Mouse (Mus musculus) G1E (cell line): ENCODE data around the gene Creg2. TPM values are rescaled to one million over a fixed set of nuclear protein-coding genes. Genes with fewer than 3 reads are reported as not detected.

Experiments
- ATAC-seq: 2 replicates; pipeline ENCODE4 v1.8.0; 2016; ENCODE audit warnings: mild to moderate bottlenecking; ENCODE audit not compliant: insufficient number of reproducible peaks, poor library complexity, low FRiP score, severe bottlenecking; ENCODE audit errors: extremely low read depth
- DNase-seq: peaks from one replicate; pipeline ENCODE4 v3.0.0; 2012; ENCODE audit warnings: low spot score
- H3K27me3 ChIP-seq: 2 replicates; pipeline ENCODE4 v1.6.1; 2012; ENCODE audit warnings: mild to moderate bottlenecking, low read length, inconsistent platforms; ENCODE audit not compliant: insufficient read depth
- H3K36me3 ChIP-seq: replicated peaks from 2 replicates; pipeline ENCODE3; 2012; ENCODE audit warnings: mild to moderate bottlenecking, inconsistent platforms
- H3K4me1 ChIP-seq: 2 replicates; pipeline ENCODE4 v1.6.1; 2012; ENCODE audit warnings: low read depth, low read length, inconsistent platforms, mixed read lengths; ENCODE audit not compliant: insufficient read depth
- H3K4me3 ChIP-seq: 2 replicates; pipeline ENCODE4 v1.5.1; 2012; ENCODE audit warnings: low read depth, mild to moderate bottlenecking, inconsistent platforms, low read length, moderate library complexity, mixed read lengths
- H3K9me3 ChIP-seq: replicated peaks from 2 replicates; pipeline ENCODE4 v1.6.1; 2012; ENCODE audit warnings: inconsistent platforms
- CTCF ChIP-seq: IDR thresholded peaks from 2 replicates; pipeline ENCODE4 v1.5.1; 2012; ENCODE audit warnings: low read depth, low read length, inconsistent platforms, mixed read lengths
- GATA1 ChIP-seq: IDR thresholded peaks from 2 replicates; pipeline ENCODE4 v1.6.1; 2012; ENCODE audit warnings: borderline replicate concordance, low read length, inconsistent platforms, mixed read lengths
- GATA2 ChIP-seq: IDR thresholded peaks from 2 replicates; pipeline ENCODE4 v1.6.1; 2012; ENCODE audit warnings: low read depth, low read length, inconsistent platforms, borderline replicate concordance
- POLR2AphosphoS5 ChIP-seq: IDR thresholded peaks from 2 replicates; pipeline ENCODE4 v1.6.1; 2012; ENCODE audit warnings: low read depth, low read length, inconsistent platforms; ENCODE audit not compliant: insufficient replicate concordance
- TAL1 ChIP-seq: conservative IDR thresholded peaks from 2 replicates; pipeline ENCODE4 v1.6.1; 2012; ENCODE audit warnings: low read depth, low read length, inconsistent platforms, mixed read lengths
- polyA plus RNA-seq: library from polyadenylated mRNA; stranded (reverse); fragments of >175 nt; gene quantifications from 2 replicates; pipeline ENCODE4 v1.2.3, GENCODE M21; 2012
- total RNA-seq, 2 experiments: library from RNA; stranded (forward) in 1 of 2; stranded (reverse) in 1 of 2; fragments of 200-1000 nt in 1 of 2; fragments of >200 nt in 1 of 2; fragmentation: Nextera tagmentation in 1 of 2; gene quantifications; 2 replicates each; pipeline ENCODE4 v1.2.3; 2014 to 2017

Gene Creg2
- total RNA-seq (2014; fragmentation: Nextera tagmentation) (not detected in 2 replicates), total RNA-seq (2017) (0.05 and 0.06 TPM in 2 replicates), polyA plus RNA-seq (not detected in 2 replicates)

GRCm38 (mm10) chr1:39651241-39651548 is at the start of gene Creg2:
TSS of gene Creg2 (minus strand) at chr1:39651474.
- H3K27me3 ChIP-seq = peaks cover 17% of the 10 kb centered on the region
- no peak for TF ChIP-seq GATA1
- no peak within 1 kb of the TSS; the same call in 1 of the 2 replicates for H3K4me3 ChIP-seq
- peaks cover 4% of the 10 kb centered on the region; the same call in 1 of the 2 replicates for H3K4me1 ChIP-seq
- no peaks in the 10 kb centered on the region for H3K36me3 ChIP-seq
- ATAC-seq (no peak), DNase-seq (no peak)
- H3K9me3 ChIP-seq = no peaks in the 10 kb centered on the region

GRCm38 (mm10) chr1:39700599-39701273 is 49.5 kb upstream of the Creg2 start:
- Histone ChIP-seq H3K9me3 (no peaks in the 10 kb centered on the region), H3K36me3 (no peaks in the 10 kb centered on the region), H3K4me1 (no peaks in the 10 kb centered on the region), H3K27me3 (peaks cover 11% of the 10 kb centered on the region), H3K4me3 (no peak overlapping the region)
- DNase-seq (no peak), ATAC-seq (no peak)
- no peak for TF ChIP-seq CTCF
- TF ChIP-seq TAL1 = no peak
- no peak for TF ChIP-seq POLR2AphosphoS5
- TF ChIP-seq GATA1 = no peak
- TF ChIP-seq GATA2 = no peak

- H3K4me1 ChIP-seq = no peaks in the 10 kb centered on the region
- no peak overlapping the region for H3K4me3 ChIP-seq
- no peak for DNase-seq
- no peak for TF ChIP-seq CTCF
- TF ChIP-seq TAL1 = no peak
- no peak for TF ChIP-seq GATA1
- TF ChIP-seq GATA2 = no peak
- TF ChIP-seq POLR2AphosphoS5 = no peak
- no peak for ATAC-seq
- H3K36me3 ChIP-seq = no peaks in the 10 kb centered on the region
- peaks cover 22% of the 10 kb centered on the region for H3K27me3 ChIP-seq
- no peaks in the 10 kb centered on the region for H3K9me3 ChIP-seq
These were observed 47.2 kb upstream of the Creg2 start for GRCm38 (mm10) chr1:39698456-39698855.

- H3K4me3 ChIP-seq = no peak overlapping the region
- no peaks in the 10 kb centered on the region for H3K4me1 ChIP-seq
- TF ChIP-seq GATA1 (no peak), GATA2 (no peak), POLR2AphosphoS5 (no peak), TAL1 (no peak)
- H3K9me3 ChIP-seq = no peaks in the 10 kb centered on the region
- no peaks in the 10 kb centered on the region for H3K36me3 ChIP-seq
- ATAC-seq = no peak
- peaks cover 24% of the 10 kb centered on the region for H3K27me3 ChIP-seq
- no peak for DNase-seq
These were observed 43.9 kb upstream of the Creg2 start for GRCm38 (mm10) chr1:39695198-39695597.

- no peaks in the 10 kb centered on the region for H3K9me3 ChIP-seq
- TF ChIP-seq CTCF (no peak), TAL1 (no peak), POLR2AphosphoS5 (no peak), GATA1 (no peak), GATA2 (no peak)
- DNase-seq (no peak), ATAC-seq (no peak)
- no peak overlapping the region for H3K4me3 ChIP-seq
- H3K36me3 ChIP-seq = no peaks in the 10 kb centered on the region
- H3K4me1 ChIP-seq = no peaks in the 10 kb centered on the region
- H3K27me3 ChIP-seq = peaks cover 24% of the 10 kb centered on the region
These were observed 43.5 kb upstream of the Creg2 start for GRCm38 (mm10) chr1:39694756-39695155.

GRCm38 (mm10) chr1:39691974-39692373 is 40.7 kb upstream of the Creg2 start:
- no peak for ATAC-seq
- peaks cover 24% of the 10 kb centered on the region for H3K27me3 ChIP-seq
- TF ChIP-seq GATA2 = no peak
- no peak for TF ChIP-seq POLR2AphosphoS5
- no peak for TF ChIP-seq TAL1
- no peak for TF ChIP-seq GATA1
- TF ChIP-seq CTCF = no peak

More at GRCm38 (mm10) chr1:39691974-39692373, 40.7 kb upstream of the Creg2 start:
- DNase-seq = no peak
- no peaks in the 10 kb centered on the region for H3K9me3 ChIP-seq
- H3K36me3 ChIP-seq = no peaks in the 10 kb centered on the region
- no peak overlapping the region for H3K4me3 ChIP-seq
- H3K4me1 ChIP-seq = no peaks in the 10 kb centered on the region
